Mouse (Mus musculus) hindbrain, postnatal 0 days (tissue): Measurements from ENCODE around the gene Vmn2r7. TPM values are rescaled to one million over a fixed set of nuclear protein-coding genes. Genes with fewer than 3 reads are reported as not detected.
A peak's percentile ranks its signal among the peaks of the same experiment; 100 is the strongest.
"Not testable (repeated sequence)": the region's sequence is repeated elsewhere in the genome, so short reads cannot be mapped to it uniquely, and the experiment has no call there.

Source experiments
- ATAC-seq: fragments of 200-750 bp; cut with Nextera tagmentation; 2 replicates; pipeline ENCODE4 v1.8.0; 2017; ENCODE audit warnings: mild to moderate bottlenecking, moderate TSS enrichment, moderate library complexity
- DNase-seq: peaks from one replicate; pipeline ENCODE4 v3.0.0-alpha.2; 2015; ENCODE audit warnings: low spot score
- H3K27ac ChIP-seq: fragments of 300-500 bp; sonication (generic); 2 replicates; pipeline ENCODE4 v1.5.1; 2014; ENCODE audit warnings: mild to moderate bottlenecking
- H3K27me3 ChIP-seq: fragments of 300-500 bp; sonication (generic); 2 replicates; pipeline ENCODE4 v1.6.1; 2014; ENCODE audit warnings: low read length, mixed read lengths; ENCODE audit not compliant: insufficient read depth
- H3K36me3 ChIP-seq: fragments of 300-500 bp; sonication (generic); 2 replicates; pipeline ENCODE4 v1.6.1; 2014; ENCODE audit warnings: low read length, mixed read lengths; ENCODE audit not compliant: insufficient read depth
- H3K4me1 ChIP-seq: fragments of 300-500 bp; sonication (generic); 2 replicates; pipeline ENCODE4 v1.6.1; 2014; ENCODE audit warnings: antibody characterized with exemption, low read length, mixed read lengths; ENCODE audit not compliant: insufficient read depth
- H3K4me2 ChIP-seq: fragments of 300-500 bp; sonication (generic); 2 replicates; pipeline ENCODE4 v1.6.1; 2014; ENCODE audit warnings: low read depth, mild to moderate bottlenecking, low read length, moderate library complexity, mixed read lengths
- H3K4me3 ChIP-seq: fragments of 300-500 bp; sonication (generic); 2 replicates; pipeline ENCODE4 v1.5.1; 2014; ENCODE audit warnings: low read length
- H3K9ac ChIP-seq: fragments of 300-500 bp; sonication (generic); replicated peaks from 2 replicates; pipeline ENCODE4 v1.6.1; 2014; ENCODE audit warnings: mild to moderate bottlenecking, low read length, moderate library complexity, mixed read lengths
- H3K9me3 ChIP-seq: fragments of 300-500 bp; sonication (generic); 2 replicates; pipeline ENCODE4 v1.6.1; 2016; ENCODE audit warnings: low read length, mixed read lengths
- CTCF ChIP-seq: IDR thresholded peaks from 2 replicates; pipeline ENCODE4 v1.5.1; 2016; ENCODE audit warnings: antibody characterized with exemption, control low read depth, low read depth
- WGBS: fragments of 180-500 bp; shearing (Covaris S2); extraction: QIAGEN DNeasy Blood & Tissue Kit; methylation state at CpG from one replicate; pipeline ENCODE4 v1.1.7; 2014; 5-methylcytosine and 5-hydroxymethylcytosine counted together
- polyA plus RNA-seq: library from polyadenylated mRNA; unstranded; fragments of >200 nt; fragmentation: Nextera tagmentation; extraction: Ambion mirVana; gene quantifications from 2 replicates; pipeline ENCODE4 v1.2.1, GENCODE M21; 2015
- total RNA-seq: library from RNA; depleted of rRNA; stranded (reverse); fragments of >200 nt; gene quantifications from 2 replicates; pipeline ENCODE4 v1.2.3, GENCODE M21; 2014

Gene Vmn2r7
- total and polyA plus RNA-seq, 2 experiments from 2014 or later = 0.21 TPM; not detected in 1

DNA sequence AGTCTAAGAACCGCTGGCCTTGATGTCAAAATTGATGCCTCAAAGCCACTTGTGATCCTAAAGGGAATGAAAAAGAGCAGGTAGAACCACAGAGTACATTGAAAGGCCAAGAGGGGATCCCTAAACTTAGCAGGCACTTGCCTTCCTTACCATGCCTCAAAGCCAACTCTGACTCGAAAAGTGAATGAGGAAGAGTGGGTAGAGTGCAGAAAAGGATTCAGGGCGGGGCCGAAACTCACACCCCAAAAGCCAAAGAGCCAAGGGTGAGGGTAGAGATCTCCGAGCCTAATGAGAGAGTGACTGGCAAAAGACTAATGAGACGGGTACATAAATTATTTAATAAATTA is 53.3 kb downstream of the Vmn2r7 start:
- H3K9ac ChIP-seq = no peak overlapping the region
- no peaks in the 10 kb centered on the region for H3K9me3 ChIP-seq
- no peak overlapping the region for H3K4me2 ChIP-seq
- ATAC-seq (peak; percentile 56), DNase-seq (no peak)
- WGBS = 50% methylated on average over 6 of the region's 6 CpGs
- H3K27me3 ChIP-seq = no peaks in the 10 kb centered on the region
- no peak for TF ChIP-seq CTCF
- H3K4me1 ChIP-seq = no peaks in the 10 kb centered on the region
- no peak overlapping the region for H3K27ac ChIP-seq
- H3K36me3 ChIP-seq = no peaks in the 10 kb centered on the region
- H3K4me3 ChIP-seq = no peak overlapping the region

DNA sequence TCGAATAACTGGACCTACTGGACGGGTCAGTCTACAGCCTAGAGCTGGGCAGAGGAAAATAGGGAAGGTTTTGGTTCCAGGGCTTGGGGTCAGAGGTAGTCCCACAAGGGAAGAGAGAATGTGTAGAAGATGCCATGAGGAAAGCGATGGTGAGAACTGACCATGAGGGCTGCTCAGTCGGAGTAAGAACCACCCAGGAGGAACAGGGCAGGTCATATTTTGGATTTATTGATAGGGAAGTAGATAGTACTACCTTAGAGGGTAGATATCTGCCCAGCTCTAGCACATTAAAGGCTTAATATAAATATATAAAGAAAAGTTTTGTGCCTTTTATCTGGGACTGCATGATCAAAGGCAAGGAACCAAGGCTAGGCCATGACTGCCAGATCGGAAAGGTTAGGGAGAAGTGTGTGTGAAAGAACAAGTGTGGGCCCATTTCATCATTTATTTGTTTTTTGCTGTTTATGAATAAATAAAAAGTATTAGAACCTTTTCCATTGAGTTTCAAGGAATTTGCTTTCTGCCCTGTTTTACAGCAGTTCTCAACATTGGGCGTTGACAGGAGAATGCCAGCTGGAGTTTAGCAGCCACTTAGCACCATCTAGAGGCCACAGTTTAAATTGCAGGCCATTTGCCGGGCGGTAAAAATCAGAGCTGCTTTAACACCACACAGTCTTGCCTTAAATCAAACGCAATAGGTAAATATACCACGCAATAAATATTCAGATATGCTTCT is 53.9 kb downstream of the Vmn2r7 start:
- no peak overlapping the region for H3K27ac ChIP-seq
- no peaks in the 10 kb centered on the region for H3K27me3 ChIP-seq
- H3K9ac ChIP-seq = no peak overlapping the region
- no peaks in the 10 kb centered on the region for H3K36me3 ChIP-seq
- DNase-seq (peak; percentile 80), ATAC-seq (peak; percentile 81)
- H3K4me1 ChIP-seq = no peaks in the 10 kb centered on the region
- H3K4me2 ChIP-seq = no peak overlapping the region
- peak; percentile 90 for TF ChIP-seq CTCF
- no peak overlapping the region for H3K4me3 ChIP-seq
- WGBS = 52% methylated on average over 10 of the region's 10 CpGs
- no peaks in the 10 kb centered on the region for H3K9me3 ChIP-seq

DNA sequence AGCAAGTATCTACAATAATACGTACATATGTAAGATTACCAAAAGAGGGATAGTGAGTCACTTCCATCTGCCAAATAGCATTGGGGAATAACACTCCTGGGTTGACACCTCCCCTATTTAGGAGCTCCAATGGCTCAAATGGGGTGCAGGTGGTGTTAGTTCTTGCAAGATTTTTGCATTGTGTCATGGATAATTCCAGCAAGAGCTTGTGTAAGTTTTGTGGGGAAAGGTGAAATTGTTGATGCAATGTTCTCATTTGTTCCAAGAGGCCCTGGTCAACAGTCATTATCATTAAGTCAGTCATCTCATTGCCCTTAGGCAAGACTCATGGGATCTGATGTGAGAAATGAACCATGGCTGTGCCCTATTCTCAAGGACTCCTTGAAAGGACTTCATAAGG is 61.7 kb downstream of the Vmn2r7 start:
- H3K9ac ChIP-seq = no peak overlapping the region
- no peak overlapping the region for H3K4me2 ChIP-seq
- ATAC-seq (no peak), DNase-seq (no peak)
- 96% methylated on average over 1 of the region's 1 CpGs for WGBS
- H3K4me1 ChIP-seq = no peaks in the 10 kb centered on the region
- no peaks in the 10 kb centered on the region for H3K9me3 ChIP-seq
- no peaks in the 10 kb centered on the region for H3K27me3 ChIP-seq
- no peak overlapping the region for H3K4me3 ChIP-seq
- no peak for TF ChIP-seq CTCF
- H3K27ac ChIP-seq = no peak overlapping the region
- no peaks in the 10 kb centered on the region for H3K36me3 ChIP-seq

DNA sequence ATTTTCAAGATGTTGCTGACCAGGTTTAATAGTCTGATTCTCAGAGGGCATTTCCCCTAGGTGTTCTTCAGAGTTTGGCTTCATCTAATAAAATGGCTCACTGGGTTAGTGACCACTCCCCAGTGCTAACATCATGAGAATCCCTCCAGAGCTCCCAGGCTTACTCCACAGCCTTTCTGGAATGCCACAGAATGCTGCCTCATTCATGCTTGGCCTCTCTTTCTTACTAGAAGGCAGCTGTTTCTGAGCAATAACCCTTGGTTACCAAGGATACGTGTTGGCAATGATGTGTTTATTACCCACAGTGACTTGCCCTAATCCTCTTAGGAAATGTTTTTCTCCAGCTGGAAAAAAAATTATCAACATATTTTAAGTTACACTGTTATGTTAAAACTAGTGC is 72.4 kb downstream of the Vmn2r7 start:
- DNase-seq (peak; percentile 12), ATAC-seq (peak; percentile 40; the same call in 1 of the 2 replicates)
- WGBS = 49% methylated on average over 1 of the region's 1 CpGs
- Histone ChIP-seq H3K27ac (no peak overlapping the region), H3K27me3 (no peaks in the 10 kb centered on the region), H3K36me3 (no peaks in the 10 kb centered on the region), H3K9me3 (no peaks in the 10 kb centered on the region), H3K9ac (no peak overlapping the region), H3K4me3 (no peak overlapping the region), H3K4me1 (no peaks in the 10 kb centered on the region), H3K4me2 (no peak overlapping the region)
- no peak for TF ChIP-seq CTCF

DNA sequence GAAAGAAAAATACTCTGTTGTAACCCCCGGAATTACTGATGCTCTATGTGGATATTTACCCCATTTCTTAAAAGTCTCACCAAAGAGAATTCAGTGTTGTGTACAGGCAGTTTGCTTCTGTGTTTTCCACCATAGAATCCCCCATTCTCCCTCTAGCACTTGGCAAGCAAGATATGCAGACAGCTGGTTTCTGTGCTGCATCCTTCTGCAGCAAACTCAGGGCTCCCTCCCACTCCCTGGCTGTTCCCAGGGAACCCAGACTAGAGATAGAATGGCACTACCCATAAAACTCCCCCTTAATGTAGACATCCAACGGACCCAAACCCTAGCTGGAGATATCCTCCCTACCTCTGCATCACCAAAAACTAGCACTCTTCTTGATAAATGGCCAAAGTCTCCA is 88.4 kb downstream of the Vmn2r7 start:
- ATAC-seq (no peak), DNase-seq (no peak)
- H3K9me3 ChIP-seq = peaks cover 4% of the 10 kb centered on the region; the same call in 1 of the 2 replicates
- TF ChIP-seq CTCF = no peak
- H3K27me3 ChIP-seq = no peaks in the 10 kb centered on the region
- no peak overlapping the region for H3K4me3 ChIP-seq
- H3K36me3 ChIP-seq = no peaks in the 10 kb centered on the region
- no peak overlapping the region for H3K27ac ChIP-seq
- no peaks in the 10 kb centered on the region for H3K4me1 ChIP-seq
- 81% methylated on average over 2 of the region's 2 CpGs for WGBS
- H3K9ac ChIP-seq = no peak overlapping the region
- no peak overlapping the region for H3K4me2 ChIP-seq

DNA sequence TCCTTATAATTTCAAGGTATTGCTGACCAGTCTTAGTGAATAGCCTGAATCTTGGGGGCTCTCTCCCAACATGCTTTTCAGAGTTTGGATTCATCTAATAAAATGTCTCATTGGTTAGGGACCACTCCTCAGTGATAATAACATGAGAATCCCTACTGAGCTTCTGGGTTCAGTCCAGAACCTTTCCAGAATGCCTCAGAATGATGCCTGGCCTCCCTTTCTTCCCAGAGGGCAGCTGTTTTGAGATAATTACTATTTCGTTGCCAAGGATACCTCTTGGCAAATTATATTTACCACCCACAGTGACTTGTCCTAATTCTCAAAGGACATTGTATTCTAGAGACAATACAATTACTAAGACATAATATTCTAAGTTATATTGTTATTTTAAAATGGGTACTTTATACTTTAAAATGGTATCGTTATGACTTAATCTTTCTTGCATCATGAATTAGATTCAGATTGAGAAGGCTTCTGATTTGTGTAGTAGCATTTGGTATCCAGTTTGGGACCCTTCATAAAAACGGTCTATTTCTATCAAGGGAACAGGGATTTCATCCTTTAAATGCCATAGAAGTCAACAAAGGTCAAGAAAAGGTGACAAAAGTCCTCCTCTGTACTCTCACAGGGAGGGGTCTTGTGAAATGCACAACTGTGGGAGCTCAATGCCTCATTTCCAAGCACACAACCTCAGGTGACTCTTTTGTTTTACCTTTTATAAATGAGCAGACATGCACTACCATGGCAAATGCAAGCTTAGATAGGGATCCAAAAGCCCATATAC is 117.2 kb downstream of the Vmn2r7 start:
- H3K4me3 ChIP-seq, ATAC-seq, H3K27ac ChIP-seq, H3K9me3 ChIP-seq, H3K4me1 ChIP-seq, H3K36me3 ChIP-seq, H3K4me2 ChIP-seq, H3K27me3 ChIP-seq, H3K9ac ChIP-seq: not testable (repeated sequence)
- peak; percentile 21 for DNase-seq
- WGBS = 48% methylated on average over 3 of the region's 3 CpGs

DNA sequence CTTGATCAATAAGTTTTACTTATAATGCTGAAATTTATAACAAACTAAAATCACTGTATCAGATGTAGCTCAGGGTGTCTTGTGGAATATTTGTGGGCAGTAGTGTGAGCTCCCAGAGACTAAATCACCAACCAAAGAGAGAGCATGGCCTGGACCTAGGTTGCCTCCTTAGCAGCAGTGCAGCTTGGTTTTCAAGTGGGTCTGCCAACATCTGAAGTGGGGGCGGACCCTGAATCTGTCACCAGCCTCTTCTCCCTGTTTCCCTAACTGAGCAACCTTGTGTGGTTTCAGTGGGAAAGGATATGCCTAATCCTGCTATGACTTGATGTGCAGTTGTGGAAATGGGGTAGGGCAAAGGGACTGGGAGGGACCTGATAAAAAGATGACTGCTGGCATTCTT is 118.8 kb downstream of the Vmn2r7 start:
- H3K36me3 ChIP-seq, H3K27ac ChIP-seq, H3K9me3 ChIP-seq, DNase-seq, H3K4me1 ChIP-seq, ATAC-seq, H3K4me3 ChIP-seq, H3K27me3 ChIP-seq, H3K9ac ChIP-seq, H3K4me2 ChIP-seq: not testable (repeated sequence)
- 83% methylated on average over 1 of the region's 1 CpGs for WGBS

DNA sequence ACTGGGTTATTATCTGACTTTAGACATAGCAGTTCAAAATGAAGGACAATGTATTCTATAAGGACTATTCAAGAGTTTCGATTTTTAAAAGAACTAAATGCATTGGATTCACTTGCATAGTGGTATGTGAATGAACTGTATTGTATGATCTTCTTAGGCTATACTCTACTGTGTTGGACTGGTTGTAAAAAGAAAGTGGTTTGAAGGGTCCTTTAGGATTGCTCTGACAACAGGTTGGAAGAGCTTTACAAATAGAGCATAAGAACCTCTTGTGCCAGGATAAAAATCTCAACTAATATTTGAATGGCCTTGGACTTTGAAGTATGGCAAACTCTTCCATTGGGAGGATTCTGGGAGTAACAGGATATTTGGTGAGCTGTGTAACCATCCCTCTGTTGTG is 168.5 kb downstream of the Vmn2r7 start:
- WGBS = 88% methylated on average over 1 of the region's 1 CpGs
- not testable (repeated sequence) for H3K27ac ChIP-seq

More for the DNA sequence above, 168.5 kb downstream of the Vmn2r7 start:
- ATAC-seq, H3K4me2 ChIP-seq, H3K9ac ChIP-seq, DNase-seq, H3K27me3 ChIP-seq, H3K4me1 ChIP-seq, H3K9me3 ChIP-seq, H3K4me3 ChIP-seq, H3K36me3 ChIP-seq: not testable (repeated sequence)
